Mouse (Mus musculus) embryonic fibroblast, embryonic 13.5 days (primary cell): ENCODE results near the gene Atg4b. TPM values are rescaled to one million over a fixed set of nuclear protein-coding genes. Genes with fewer than 3 reads are reported as not detected.
"Not testable (repeated sequence)": the region's sequence is repeated elsewhere in the genome, so short reads cannot be mapped to it uniquely, and the experiment has no call there.

Experiments used
- H3K27ac ChIP-seq: 2 replicates; pipeline ENCODE4 v1.5.1; 2012; ENCODE audit warnings: low read length, control low read depth, inconsistent platforms; ENCODE audit not compliant: insufficient read depth
- H3K4me1 ChIP-seq: 2 replicates; pipeline ENCODE4 v1.6.1; 2011; ENCODE audit warnings: low read length; ENCODE audit not compliant: control insufficient read depth, insufficient read depth
- H3K4me3 ChIP-seq: 2 replicates; pipeline ENCODE4 v1.5.1; 2011; ENCODE audit warnings: mild to moderate bottlenecking, control low read depth, low read length; ENCODE audit not compliant: insufficient read depth
- CTCF ChIP-seq: IDR thresholded peaks from 2 replicates; pipeline ENCODE4 v1.5.1; 2011; ENCODE audit warnings: mild to moderate bottlenecking, control low read depth, low read length, moderate library complexity, borderline replicate concordance; ENCODE audit not compliant: insufficient read depth
- POLR2A ChIP-seq: IDR thresholded peaks from 2 replicates; pipeline ENCODE4 v1.6.1; 2011; ENCODE audit warnings: low read depth, mild to moderate bottlenecking, control low read depth, low read length, moderate library complexity
- polyA plus RNA-seq: library from polyadenylated mRNA; stranded (reverse); fragments of >200 nt; gene quantifications from 2 replicates; pipeline ENCODE4 v1.2.4, GENCODE M21; 2011; ENCODE audit warnings: low read depth; ENCODE audit not compliant: missing spikeins, insufficient read length

Atg4b gene
- polyA plus RNA-seq, 1 experiment, result 110 TPM

GRCm38 (mm10) chr1:93753911-93754572, 2.7 kb downstream of the Atg4b start:
- Histone ChIP-seq H3K27ac (peak overlapping the region; percentile 49), H3K4me3 (peak overlapping the region; percentile 82), H3K4me1 (0 out of 2 replicates have a peak, but pooled peaks cover 2% of the 10 kb centered on the region)
- peak; percentile 41; the same call in 1 of the 2 replicates for TF ChIP-seq POLR2A
- TF ChIP-seq CTCF, result no peak

- peak within 1 kb of the TSS; percentile 98 for H3K4me3 ChIP-seq
- peak within 1 kb of the TSS; percentile 49 for H3K27ac ChIP-seq
- H3K4me1 ChIP-seq, result 0 out of 2 replicates have a peak, but pooled peaks cover 2% of the 10 kb centered on the region
- TF ChIP-seq CTCF, result no peak
- peak; percentile 85 for TF ChIP-seq POLR2A
These were observed 3.4 kb downstream of the Atg4b start, which contains the start of gene Thap4 for GRCm38 (mm10) chr1:93754573-93755290. TSS of gene Thap4 (minus strand) at chr1:93754864.

GRCm38 (mm10) chr1:93755291-93755610, 4.0 kb downstream of the Atg4b start:
- Histone ChIP-seq H3K4me1 (0 out of 2 replicates have a peak, but pooled peaks cover 2% of the 10 kb centered on the region), H3K4me3 (peak overlapping the region; percentile 98), H3K27ac (peak overlapping the region; percentile 34; the same call in 1 of the 2 replicates)
- TF ChIP-seq POLR2A (no peak), CTCF (no peak)

- 0 out of 2 replicates have a peak, but pooled peaks cover 2% of the 10 kb centered on the region for H3K4me1 ChIP-seq
- no peak overlapping the region for H3K27ac ChIP-seq
- H3K4me3 ChIP-seq, result peak overlapping the region; percentile 98
These were observed 4.3 kb downstream of the Atg4b start for GRCm38 (mm10) chr1:93755618-93756017.

GRCm38 (mm10) chr1:93756154-93756553, 4.9 kb downstream of the Atg4b start:
- no peak overlapping the region for H3K4me3 ChIP-seq
- TF ChIP-seq CTCF (no peak), POLR2A (no peak)
- H3K27ac ChIP-seq, result no peak overlapping the region
- H3K4me1 ChIP-seq, result 0 out of 2 replicates have a peak, but pooled peaks cover 2% of the 10 kb centered on the region

More at GRCm38 (mm10) chr1:93755618-93756017, 4.3 kb downstream of the Atg4b start:
- TF ChIP-seq POLR2A (no peak), CTCF (no peak)

- H3K4me3 ChIP-seq, result no peak overlapping the region
- H3K4me1 ChIP-seq, result no peaks in the 10 kb centered on the region
- no peak overlapping the region for H3K27ac ChIP-seq
- TF ChIP-seq POLR2A (no peak), CTCF (no peak)
These were observed 8.8 kb downstream of the Atg4b start for GRCm38 (mm10) chr1:93760076-93760475.

- H3K4me1 ChIP-seq, H3K4me3 ChIP-seq, H3K27ac ChIP-seq: not testable (repeated sequence)
These were observed 12.2 kb downstream of the Atg4b start for GRCm38 (mm10) chr1:93763531-93763930.

- no peak overlapping the region for H3K4me3 ChIP-seq
- no peaks in the 10 kb centered on the region for H3K4me1 ChIP-seq
- TF ChIP-seq POLR2A (no peak), CTCF (no peak)
- H3K27ac ChIP-seq, result no peak overlapping the region
These were observed 13.7 kb downstream of the Atg4b start for GRCm38 (mm10) chr1:93764871-93765591.

- TF ChIP-seq CTCF (no peak), POLR2A (no peak)
- Histone ChIP-seq H3K27ac (no peak overlapping the region), H3K4me1 (no peaks in the 10 kb centered on the region), H3K4me3 (no peak overlapping the region)
These were observed 16.3 kb downstream of the Atg4b start for GRCm38 (mm10) chr1:93767600-93767999.
